Mouse (Mus musculus) gastrocnemius, postnatal 25 days (tissue): ENCODE results near the gene Csrp1. TPM values are rescaled to one million over a fixed set of nuclear protein-coding genes. Genes with fewer than 3 reads are reported as not detected.
A peak's percentile ranks its signal among the peaks of the same experiment; 100 is the strongest.

Experiments used
- DNase-seq: peaks from one replicate; pipeline ENCODE4 v3.0.0; 2022
- total RNA-seq, 2 experiments: library from RNA; stranded (reverse); gene quantifications; 1 replicate in 1 of 2; 2 replicates in 1 of 2; pipeline ENCODE4 v1.2.3; 2021

The Csrp1 gene
- total RNA-seq, 2 experiments from 2014 or later, result 24.8 to 41.1 TPM

GRCm38 (mm10) chr1:135698046-135698445 lies 21.8 kb upstream of the Csrp1 start:
- DNase-seq, result no peak

DNA sequence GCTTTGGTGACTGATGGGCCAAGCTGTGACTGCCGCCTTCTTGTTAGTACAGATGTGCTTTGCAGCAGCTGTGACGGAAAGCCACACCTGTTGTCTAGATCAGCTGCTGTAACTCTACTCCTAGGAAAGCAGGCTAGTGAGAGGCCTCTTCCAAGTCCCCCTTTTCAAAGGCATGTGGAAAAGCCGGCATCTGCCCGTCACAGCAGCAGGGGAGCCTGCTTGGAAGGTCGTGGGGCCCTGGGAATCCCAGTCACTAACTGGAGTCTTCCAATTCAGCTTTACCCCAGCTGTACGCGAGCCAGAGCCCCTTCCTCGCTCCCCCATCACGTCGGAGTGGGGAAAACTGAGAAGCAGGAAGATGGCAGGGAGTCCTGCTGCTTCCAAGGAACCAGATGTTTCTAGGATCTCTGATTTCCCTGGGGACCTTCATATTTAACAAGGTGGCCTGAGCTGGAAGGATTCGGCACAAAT lies 21.4 kb upstream of the Csrp1 start:
- DNase-seq, result peak; percentile 35

DNA sequence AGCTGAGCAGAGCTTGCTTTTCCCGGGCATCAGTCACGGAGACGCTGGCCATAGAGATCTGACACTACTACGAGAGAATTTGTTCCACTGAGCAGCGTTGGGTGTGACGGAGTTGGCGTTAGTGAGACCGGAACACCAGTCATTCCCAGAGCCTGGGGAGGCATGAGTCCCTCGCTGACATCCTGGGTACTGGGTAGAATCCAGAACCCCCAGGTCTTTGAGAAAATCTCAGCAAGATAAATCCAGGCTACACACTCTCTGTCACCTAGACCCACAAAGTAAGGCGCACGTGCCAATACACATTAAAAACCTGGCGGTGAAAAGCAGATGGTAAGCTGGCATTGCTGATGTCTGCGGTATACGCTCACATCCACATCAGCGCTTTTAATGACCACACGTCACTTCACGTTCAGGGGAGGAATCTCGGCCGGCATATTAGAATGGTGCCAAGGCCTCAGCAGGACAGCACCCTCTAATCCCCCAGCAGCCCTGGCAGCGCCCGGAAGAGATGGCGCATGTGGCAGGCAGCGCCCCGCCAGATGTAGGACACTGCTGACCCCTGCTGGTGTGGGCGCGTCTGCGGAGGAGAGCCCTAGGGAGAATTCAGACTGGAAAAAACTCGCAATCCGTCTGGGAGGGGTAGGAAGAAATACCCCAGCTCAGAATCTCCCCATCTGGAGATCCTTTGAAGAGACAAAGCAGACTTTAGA lies 20.7 kb upstream of the Csrp1 start:
- peak; percentile 79 for DNase-seq

DNA sequence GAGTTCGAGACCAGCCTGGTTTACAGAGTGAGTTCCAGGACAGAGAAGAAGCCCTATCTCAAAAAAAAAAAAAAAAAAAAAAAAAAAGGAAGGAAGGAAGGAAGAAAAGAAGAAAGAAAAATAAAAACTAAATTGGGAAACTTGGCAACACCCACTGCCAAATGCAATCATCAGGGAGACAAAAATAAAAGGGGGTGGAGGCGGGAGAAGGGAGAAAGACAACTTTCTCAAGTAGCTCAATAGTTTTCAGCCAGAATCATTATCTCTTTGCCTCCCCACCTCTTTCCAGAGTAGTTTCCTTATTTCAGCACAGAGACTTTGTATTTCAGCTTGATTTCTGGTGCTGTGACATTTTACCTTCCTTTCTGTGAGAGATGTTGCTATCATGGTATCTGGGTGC lies 20.0 kb upstream of the Csrp1 start:
- DNase-seq, result no peak

- peak; percentile 28 for DNase-seq
Observed at GRCm38 (mm10) chr1:135700605-135701004, 19.3 kb upstream of the Csrp1 start.

DNA sequence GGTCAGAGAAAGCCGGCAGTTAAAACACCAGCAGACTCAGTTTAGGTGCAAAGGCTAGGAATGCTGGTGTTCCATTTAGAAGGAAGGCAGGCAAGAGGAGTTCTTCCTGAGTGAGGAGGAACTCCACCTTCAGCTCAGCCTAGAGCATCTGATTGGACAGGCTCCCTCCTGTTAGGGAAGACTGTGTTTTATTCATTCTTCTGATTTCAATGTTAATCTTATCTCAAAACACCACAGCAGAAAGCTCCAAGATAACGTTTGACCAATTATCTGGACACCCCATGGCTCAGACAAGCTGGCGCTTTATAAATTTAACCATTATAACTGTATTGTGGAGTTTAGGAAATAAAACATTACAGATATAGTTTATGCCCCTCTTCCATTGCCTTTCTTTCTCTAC lies 18.5 kb upstream of the Csrp1 start:
- no peak for DNase-seq

DNA sequence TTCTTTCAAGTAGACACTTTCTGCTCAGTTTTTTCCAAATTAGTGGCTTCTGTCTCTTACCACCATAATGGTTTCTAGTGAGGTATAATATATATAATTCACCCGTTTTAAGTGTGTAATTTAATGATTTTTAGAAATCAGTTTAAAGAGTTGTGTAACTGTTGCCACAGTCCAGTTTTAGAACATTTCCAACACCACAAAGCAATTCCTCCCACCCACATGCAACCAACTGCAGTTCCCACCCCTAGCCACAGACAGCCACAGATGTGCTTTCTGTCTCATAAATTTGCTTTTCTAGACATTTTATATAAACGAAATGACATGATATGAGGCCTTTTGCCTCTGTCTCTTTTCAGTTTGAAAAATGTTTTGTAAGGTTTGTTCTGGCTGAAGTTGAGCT lies 17.1 kb upstream of the Csrp1 start:
- no peak for DNase-seq

DNA sequence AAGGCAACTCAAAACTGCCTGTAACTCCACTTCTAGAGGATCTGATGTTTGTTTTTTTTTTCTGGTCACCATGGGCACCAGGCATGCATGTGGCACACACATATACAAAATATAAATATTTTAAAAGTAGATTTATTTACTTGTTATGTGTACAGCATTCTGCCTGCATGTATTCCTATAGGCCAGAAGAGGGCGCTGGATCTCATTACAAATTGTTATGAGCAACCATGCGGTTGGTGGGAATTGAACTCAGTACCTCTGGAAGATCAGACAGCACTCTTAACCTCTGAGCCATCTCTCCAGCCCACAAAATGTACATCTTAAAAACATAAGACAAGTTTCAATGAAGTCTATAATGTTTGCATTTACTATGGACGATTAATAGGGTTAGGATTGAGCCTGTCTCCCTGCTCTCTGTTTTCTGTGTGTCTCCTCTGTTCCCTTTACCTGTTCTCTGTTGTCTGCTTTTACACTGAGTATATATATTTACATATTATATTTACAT lies 15.5 kb upstream of the Csrp1 start:
- DNase-seq, result no peak

DNA sequence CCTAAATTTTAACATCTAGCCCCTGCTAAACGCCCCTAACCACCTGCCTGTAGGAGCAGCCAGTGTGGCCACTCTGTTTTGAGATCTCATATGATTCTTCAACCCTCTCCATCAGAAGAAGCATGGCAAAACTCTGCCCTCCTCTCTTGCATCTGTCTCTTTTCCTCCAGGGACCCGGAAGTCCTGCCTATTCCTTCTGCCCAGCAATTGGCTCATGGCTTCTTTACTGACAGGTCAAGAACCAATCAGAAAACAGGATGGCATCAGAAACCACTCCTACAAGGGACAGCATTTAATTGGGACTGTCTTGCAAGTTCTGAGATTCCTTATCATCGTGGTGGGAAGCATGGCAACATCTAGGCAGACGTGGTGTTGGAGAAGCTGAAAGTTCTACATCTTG lies 11.5 kb upstream of the Csrp1 start:
- DNase-seq, result no peak

- peak; percentile 62 for DNase-seq
Observed at GRCm38 (mm10) chr1:135711126-135711525, 8.7 kb upstream of the Csrp1 start.

DNA sequence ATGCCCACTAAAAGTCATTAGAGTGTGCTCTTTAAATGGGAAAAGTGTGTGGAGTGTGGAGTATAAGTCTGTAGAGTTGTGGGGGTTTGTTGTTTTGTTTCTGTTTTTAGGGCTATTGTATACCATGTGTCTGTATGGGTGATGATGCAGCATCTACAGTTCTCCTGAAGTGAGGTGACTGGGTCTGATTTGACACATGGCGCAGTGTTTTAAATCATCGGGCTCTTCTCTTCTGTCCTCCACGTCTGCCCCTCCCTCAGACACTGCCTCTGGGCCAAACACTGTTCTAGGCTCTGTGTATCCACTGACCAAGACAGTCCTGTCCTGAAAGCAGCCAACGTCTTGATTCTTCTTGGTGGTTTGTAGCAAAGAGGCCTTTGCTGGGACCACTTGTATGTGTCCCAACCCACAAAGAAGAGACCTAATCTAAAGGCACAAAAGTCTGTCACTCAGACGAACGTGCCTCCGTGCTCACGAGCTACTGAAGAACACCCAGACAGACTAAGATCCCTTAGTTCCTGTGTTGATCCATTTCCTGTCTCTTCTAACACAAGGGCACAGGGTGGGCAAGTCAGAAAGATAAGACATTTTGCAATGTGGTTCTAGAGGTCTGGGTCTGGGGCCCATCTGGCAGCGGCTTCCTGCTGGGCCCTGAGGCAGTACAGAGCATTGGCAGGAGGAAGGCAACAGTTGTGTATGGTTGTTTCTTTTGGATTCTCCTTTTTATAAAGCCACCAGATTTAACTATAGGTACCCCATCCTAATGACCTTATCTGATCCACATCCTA lies 5.6 kb upstream of the Csrp1 start:
- DNase-seq, result no peak

- no peak for DNase-seq
Observed at GRCm38 (mm10) chr1:135714901-135715609, 4.8 kb upstream of the Csrp1 start.

GRCm38 (mm10) chr1:135719486-135719885 lies 375 bp upstream of the Csrp1 start:
- DNase-seq, result peak; percentile 54

- no peak for DNase-seq
Observed at GRCm38 (mm10) chr1:135723016-135723415, 3.2 kb downstream of the Csrp1 start.

GRCm38 (mm10) chr1:135724134-135724533 lies 4.3 kb downstream of the Csrp1 start:
- DNase-seq, result no peak

GRCm38 (mm10) chr1:135725324-135725723 lies 5.5 kb downstream of the Csrp1 start:
- no peak for DNase-seq

GRCm38 (mm10) chr1:135725936-135726335 lies 6.1 kb downstream of the Csrp1 start:
- no peak for DNase-seq

DNA sequence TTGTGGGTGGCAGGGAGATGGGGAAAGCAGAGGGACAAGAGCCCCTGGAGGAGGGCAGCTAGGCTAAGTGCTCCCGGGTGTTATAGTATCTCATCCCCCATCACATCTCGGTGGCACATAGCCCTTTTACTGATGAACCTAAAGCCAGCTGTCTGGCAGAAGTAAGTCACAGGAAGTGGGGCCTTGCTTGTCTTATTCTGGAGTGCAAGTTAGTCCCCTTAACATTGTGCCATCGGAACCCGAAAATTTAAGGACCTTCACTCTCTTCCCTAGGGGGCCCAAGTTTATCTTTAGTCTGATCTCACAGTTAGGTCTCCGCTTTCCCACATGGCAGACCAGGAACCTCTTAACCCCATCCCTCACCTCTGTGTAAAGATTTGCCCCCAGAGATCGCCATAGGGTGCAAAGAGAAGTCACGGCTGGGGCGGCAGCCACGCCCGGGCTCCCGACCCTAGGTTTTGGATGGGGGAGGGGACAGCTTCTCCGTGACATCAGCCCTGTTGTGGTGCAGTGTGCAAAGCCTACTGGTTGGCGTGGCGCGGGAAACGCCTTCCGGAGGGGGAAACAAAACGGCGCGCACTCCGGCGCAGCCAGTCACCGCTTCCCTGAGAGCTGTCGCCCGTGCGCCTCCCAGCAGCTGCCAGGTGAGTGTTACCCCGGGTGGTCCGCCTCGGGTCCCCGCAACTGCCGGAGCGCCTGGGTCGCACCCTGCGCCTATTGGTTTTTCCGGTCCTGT lies 8.9 kb downstream of the Csrp1 start:
- DNase-seq, result peak; percentile 90

DNA sequence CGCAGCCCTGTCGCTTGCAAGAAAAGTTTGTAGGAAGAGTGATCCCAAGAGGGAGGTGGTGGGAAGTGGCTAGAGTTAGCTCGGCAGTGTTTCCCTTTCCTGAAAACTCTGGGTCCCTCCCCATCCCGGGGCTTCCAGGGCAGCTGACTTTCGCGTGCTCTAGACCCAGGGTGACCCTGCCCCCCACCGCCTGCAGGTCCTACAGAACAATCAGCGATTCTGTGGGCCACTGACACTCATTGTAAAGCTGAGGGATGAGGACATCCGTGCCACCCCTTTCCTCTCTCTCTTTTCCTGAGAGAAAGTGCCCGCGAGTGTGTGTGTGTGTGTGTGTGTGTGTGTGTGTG lies 9.5 kb downstream of the Csrp1 start:
- DNase-seq, result no peak

GRCm38 (mm10) chr1:135729821-135730220 lies 10.0 kb downstream of the Csrp1 start:
- DNase-seq, result no peak

DNA sequence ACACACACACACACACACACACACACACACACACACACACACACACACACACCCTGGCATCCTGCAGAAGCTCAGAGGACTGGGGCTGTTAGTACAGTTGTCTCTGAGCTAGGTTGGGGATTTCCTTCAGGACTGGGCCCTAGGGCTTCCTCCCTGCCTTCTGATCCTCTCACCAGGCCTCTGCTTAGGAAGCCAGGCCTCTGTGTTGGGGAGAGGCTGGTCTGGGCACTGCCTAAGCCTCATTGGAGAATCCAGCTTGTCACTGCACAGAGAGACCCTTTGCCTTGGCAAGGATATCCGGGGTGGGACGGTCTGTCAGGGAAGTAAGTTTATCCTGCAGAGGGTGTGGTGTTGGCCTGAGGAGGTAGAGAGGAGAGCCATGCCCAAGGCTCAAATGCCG lies 10.4 kb downstream of the Csrp1 start:
- DNase-seq, result no peak

DNA sequence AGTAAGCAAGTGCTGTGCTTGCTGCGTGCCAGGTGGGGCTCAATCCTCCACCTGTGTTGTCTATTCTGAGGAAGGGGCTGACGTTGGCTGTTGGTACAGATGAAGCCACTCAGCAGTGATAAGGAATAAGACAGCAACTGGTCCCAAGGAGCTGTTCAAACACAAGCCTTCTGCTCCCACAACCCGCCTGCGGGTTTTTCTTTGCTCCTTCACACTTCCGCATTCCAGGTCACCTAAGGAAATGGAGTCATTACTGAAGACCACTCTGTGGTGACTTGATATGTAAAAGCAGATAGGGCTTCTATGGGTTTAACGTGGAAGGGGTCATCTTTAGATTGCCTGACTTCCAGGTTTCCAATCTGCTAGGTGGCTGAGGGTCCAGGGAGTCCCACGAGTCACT lies 11.5 kb downstream of the Csrp1 start:
- no peak for DNase-seq
